Mouse (Mus musculus) hindbrain, embryonic 15.5 days (tissue): ENCODE results near the gene Mrpl58. TPM values are rescaled to one million over a fixed set of nuclear protein-coding genes. Genes with fewer than 3 reads are reported as not detected.
A peak's percentile ranks its signal among the peaks of the same experiment; 100 is the strongest.

Experiments used
- ATAC-seq: fragments of 200-750 bp; cut with Nextera tagmentation; 2 replicates; pipeline ENCODE4 v1.8.0; 2017; ENCODE audit warnings: low read depth, moderate number of reproducible peaks, moderate TSS enrichment; ENCODE audit not compliant: low FRiP score
- H3K27ac ChIP-seq: fragments of 300-500 bp; sonication (generic); replicated peaks from 2 replicates; pipeline ENCODE4 v1.5.1; 2015; ENCODE audit warnings: mild to moderate bottlenecking, inconsistent platforms
- H3K27me3 ChIP-seq: fragments of 300-500 bp; sonication (generic); 2 replicates; pipeline ENCODE4 v1.6.1; 2015; ENCODE audit warnings: control low read depth, inconsistent platforms
- H3K36me3 ChIP-seq: fragments of 300-500 bp; sonication (generic); 2 replicates; pipeline ENCODE4 v1.6.1; 2015; ENCODE audit warnings: control low read depth, inconsistent platforms
- H3K4me1 ChIP-seq: fragments of 300-500 bp; sonication (generic); replicated peaks from 2 replicates; pipeline ENCODE4 v1.6.1; 2015; ENCODE audit warnings: control low read depth, inconsistent platforms
- H3K4me2 ChIP-seq: fragments of 300-500 bp; sonication (generic); 2 replicates; pipeline ENCODE4 v1.6.1; 2015; ENCODE audit warnings: moderate library complexity, mild to moderate bottlenecking, inconsistent platforms
- H3K4me3 ChIP-seq: fragments of 300-500 bp; sonication (generic); 2 replicates; pipeline ENCODE4 v1.5.1; 2015; ENCODE audit warnings: mild to moderate bottlenecking, inconsistent platforms
- H3K9ac ChIP-seq: fragments of 300-500 bp; sonication (generic); 2 replicates; pipeline ENCODE4 v1.6.1; 2015; ENCODE audit warnings: inconsistent platforms
- H3K9me3 ChIP-seq: fragments of 300-500 bp; sonication (generic); 2 replicates; pipeline ENCODE4 v1.6.1; 2016; ENCODE audit warnings: control low read depth, inconsistent platforms
- WGBS: fragments of 180-500 bp; shearing (Covaris S2); methylation state at CpG from one replicate; pipeline ENCODE4 v1.1.7; 2015; 5-methylcytosine and 5-hydroxymethylcytosine counted together
- polyA plus RNA-seq: library from polyadenylated mRNA; unstranded; fragments of >200 nt; fragmentation: Nextera tagmentation; extraction: Ambion mirVana; gene quantifications from 2 replicates; pipeline ENCODE4 v1.2.1, GENCODE M21; 2015

Mrpl58 gene
- polyA plus RNA-seq, 1 experiment from 2014 or later = 180 TPM

- Histone ChIP-seq H3K27ac (peak overlapping the region; percentile 63), H3K9ac (no peak overlapping the region), H3K4me1 (peaks cover 41% of the 10 kb centered on the region), H3K36me3 (peaks cover 27% of the 10 kb centered on the region), H3K4me2 (no peak overlapping the region), H3K9me3 (no peaks in the 10 kb centered on the region), H3K27me3 (no peaks in the 10 kb centered on the region), H3K4me3 (no peak overlapping the region)
- 26% methylated on average over 7 of the region's 7 CpGs for WGBS
- ATAC-seq = no peak
Observed at GRCm38 (mm10) chr11:115409556-115409955, 6.0 kb downstream of the Mrpl58 start.

- no peaks in the 10 kb centered on the region for H3K27me3 ChIP-seq
- peaks cover 29% of the 10 kb centered on the region for H3K36me3 ChIP-seq
- under 1% methylated on average over 44 of the region's 56 CpGs for WGBS
- H3K27ac ChIP-seq = peak within 1 kb of the TSS; percentile 92
- H3K4me1 ChIP-seq = peaks cover 35% of the 10 kb centered on the region
- no peaks in the 10 kb centered on the region for H3K9me3 ChIP-seq
- peak within 1 kb of the TSS; percentile 71 for H3K4me3 ChIP-seq
- ATAC-seq = peak; percentile 98
- peak within 1 kb of the TSS; percentile 94 for H3K4me2 ChIP-seq
- peak within 1 kb of the TSS; percentile 91 for H3K9ac ChIP-seq
Observed at GRCm38 (mm10) chr11:115419531-115420237, 16.1 kb downstream of the Mrpl58 start, which contains the start of the genes Atp5h and Kctd2. Atp5h (minus strand) TSS chr11:115419962. Kctd2 (plus strand) TSS chr11:115420128.

- Histone ChIP-seq H3K9ac (peak overlapping the region; percentile 91), H3K9me3 (no peaks in the 10 kb centered on the region), H3K36me3 (peaks cover 23% of the 10 kb centered on the region), H3K27me3 (no peaks in the 10 kb centered on the region), H3K27ac (peak overlapping the region; percentile 92), H3K4me1 (peaks cover 35% of the 10 kb centered on the region), H3K4me2 (peak overlapping the region; percentile 94), H3K4me3 (peak overlapping the region; percentile 71)
- WGBS = 2% methylated on average over 44 of the region's 45 CpGs
- ATAC-seq = peak; percentile 67
Observed at GRCm38 (mm10) chr11:115420336-115421190, 17.0 kb downstream of the Mrpl58 start.

GRCm38 (mm10) chr11:115421328-115421727, 17.8 kb downstream of the Mrpl58 start:
- no peaks in the 10 kb centered on the region for H3K9me3 ChIP-seq
- no peaks in the 10 kb centered on the region for H3K27me3 ChIP-seq
- peaks cover 20% of the 10 kb centered on the region for H3K36me3 ChIP-seq
- H3K27ac ChIP-seq = no peak overlapping the region; the same call in 1 of the 2 replicates
- H3K4me2 ChIP-seq = peak overlapping the region; percentile 94
- WGBS = 58% methylated on average over 1 of the region's 1 CpGs
- H3K4me1 ChIP-seq = peaks cover 35% of the 10 kb centered on the region
- H3K9ac ChIP-seq = peak overlapping the region; percentile 91; the same call in 1 of the 2 replicates
- peak overlapping the region; percentile 71 for H3K4me3 ChIP-seq
- ATAC-seq = no peak

- H3K4me2 ChIP-seq = peak overlapping the region; percentile 94; the same call in 1 of the 2 replicates
Observed at GRCm38 (mm10) chr11:115421972-115422371, 18.4 kb downstream of the Mrpl58 start.

GRCm38 (mm10) chr11:115423091-115423490, 19.5 kb downstream of the Mrpl58 start:
- Histone ChIP-seq H3K4me3 (no peak overlapping the region), H3K4me1 (peaks cover 44% of the 10 kb centered on the region), H3K27me3 (no peaks in the 10 kb centered on the region), H3K9ac (no peak overlapping the region), H3K9me3 (no peaks in the 10 kb centered on the region), H3K36me3 (peaks cover 17% of the 10 kb centered on the region), H3K4me2 (no peak overlapping the region), H3K27ac (no peak overlapping the region)
- no peak for ATAC-seq
- 84% methylated on average over 3 of the region's 3 CpGs for whole genome bisulfite sequencing

More at GRCm38 (mm10) chr11:115421972-115422371, 18.4 kb downstream of the Mrpl58 start:
- 94% methylated on average over 16 of the region's 16 CpGs for whole genome bisulfite sequencing
- Histone ChIP-seq H3K9me3 (no peaks in the 10 kb centered on the region), H3K27ac (no peak overlapping the region), H3K27me3 (no peaks in the 10 kb centered on the region), H3K36me3 (peaks cover 20% of the 10 kb centered on the region), H3K9ac (no peak overlapping the region), H3K4me1 (peaks cover 35% of the 10 kb centered on the region), H3K4me3 (no peak overlapping the region)
- ATAC-seq = no peak

- Histone ChIP-seq H3K4me2 (no peak overlapping the region), H3K4me3 (no peak overlapping the region), H3K36me3 (peaks cover 21% of the 10 kb centered on the region), H3K9ac (no peak overlapping the region), H3K27me3 (no peaks in the 10 kb centered on the region), H3K4me1 (peaks cover 34% of the 10 kb centered on the region), H3K27ac (no peak overlapping the region), H3K9me3 (no peaks in the 10 kb centered on the region)
- ATAC-seq = no peak
- 89% methylated on average over 7 of the region's 7 CpGs for WGBS
Observed at GRCm38 (mm10) chr11:115424666-115425065, 21.1 kb downstream of the Mrpl58 start.

GRCm38 (mm10) chr11:115425671-115426070, 22.1 kb downstream of the Mrpl58 start:
- Histone ChIP-seq H3K9me3 (no peaks in the 10 kb centered on the region), H3K4me1 (peaks cover 32% of the 10 kb centered on the region), H3K9ac (no peak overlapping the region), H3K27me3 (no peaks in the 10 kb centered on the region), H3K36me3 (peaks cover 31% of the 10 kb centered on the region), H3K4me3 (no peak overlapping the region), H3K4me2 (no peak overlapping the region), H3K27ac (no peak overlapping the region)
- WGBS = 95% methylated on average over 6 of the region's 6 CpGs
- ATAC-seq = no peak

- H3K27me3 ChIP-seq = no peaks in the 10 kb centered on the region
- WGBS = 37% methylated on average over 20 of the region's 20 CpGs
Observed at GRCm38 (mm10) chr11:115427482-115428331, 24.2 kb downstream of the Mrpl58 start.

GRCm38 (mm10) chr11:115429307-115429706, 25.8 kb downstream of the Mrpl58 start:
- no peak for ATAC-seq
- peaks cover 48% of the 10 kb centered on the region for H3K36me3 ChIP-seq

More at GRCm38 (mm10) chr11:115427482-115428331, 24.2 kb downstream of the Mrpl58 start:
- H3K4me2 ChIP-seq = peak overlapping the region; percentile 36
- H3K4me1 ChIP-seq = peaks cover 12% of the 10 kb centered on the region
- no peak overlapping the region for H3K4me3 ChIP-seq
- peak overlapping the region; percentile 67 for H3K27ac ChIP-seq
- peaks cover 48% of the 10 kb centered on the region for H3K36me3 ChIP-seq
- peak; percentile 75 for ATAC-seq
- H3K9me3 ChIP-seq = no peaks in the 10 kb centered on the region
- H3K9ac ChIP-seq = 0 out of 2 replicates have a peak overlapping the region, but pooled peaks have one; percentile 5

GRCm38 (mm10) chr11:115430561-115430960, 27.0 kb downstream of the Mrpl58 start:
- H3K9me3 ChIP-seq = no peaks in the 10 kb centered on the region
- H3K36me3 ChIP-seq = peaks cover 45% of the 10 kb centered on the region
- H3K9ac ChIP-seq = no peak overlapping the region
- H3K4me2 ChIP-seq = no peak overlapping the region
- 96% methylated on average over 6 of the region's 6 CpGs for WGBS
- peaks cover 15% of the 10 kb centered on the region for H3K4me1 ChIP-seq
- no peak overlapping the region for H3K4me3 ChIP-seq
- no peaks in the 10 kb centered on the region for H3K27me3 ChIP-seq
- no peak for ATAC-seq
- H3K27ac ChIP-seq = no peak overlapping the region

More at GRCm38 (mm10) chr11:115429307-115429706, 25.8 kb downstream of the Mrpl58 start:
- Histone ChIP-seq H3K4me1 (peaks cover 12% of the 10 kb centered on the region), H3K27me3 (no peaks in the 10 kb centered on the region), H3K4me3 (no peak overlapping the region), H3K27ac (no peak overlapping the region), H3K4me2 (no peak overlapping the region), H3K9me3 (no peaks in the 10 kb centered on the region), H3K9ac (no peak overlapping the region)
- 86% methylated on average over 7 of the region's 7 CpGs for WGBS
